Mouse (Mus musculus) lung, postnatal 0 days (tissue): ENCODE results near the gene Hyal2. TPM values are rescaled to one million over a fixed set of nuclear protein-coding genes. Genes with fewer than 3 reads are reported as not detected.
A peak's percentile ranks its signal among the peaks of the same experiment; 100 is the strongest.

ENCODE experiments used
- ATAC-seq: fragments of 200-750 bp; cut with Nextera tagmentation; 2 replicates; pipeline ENCODE4 v1.8.0; 2017; ENCODE audit warnings: moderate library complexity
- DNase-seq: peaks from one replicate; pipeline ENCODE4 v3.0.0-alpha.2; 2016; ENCODE audit warnings: low spot score
- H3K27ac ChIP-seq: fragments of 300-500 bp; sonication (generic); 2 replicates; pipeline ENCODE4 v1.5.1; 2014; ENCODE audit warnings: antibody characterized with exemption, mild to moderate bottlenecking, low read length, mixed read lengths
- H3K27me3 ChIP-seq: fragments of 300-500 bp; sonication (generic); replicated peaks from 2 replicates; pipeline ENCODE4 v1.6.1; 2014; ENCODE audit warnings: low read length, mixed read lengths; ENCODE audit not compliant: insufficient read depth
- H3K36me3 ChIP-seq: fragments of 300-500 bp; sonication (generic); 2 replicates; pipeline ENCODE4 v1.6.1; 2014; ENCODE audit warnings: low read length, mixed read lengths; ENCODE audit not compliant: insufficient read depth
- H3K4me1 ChIP-seq: fragments of 300-500 bp; sonication (generic); 2 replicates; pipeline ENCODE4 v1.6.1; 2014; ENCODE audit warnings: antibody characterized with exemption, low read depth, low read length, mixed read lengths; ENCODE audit not compliant: insufficient read depth
- H3K4me2 ChIP-seq: fragments of 300-500 bp; sonication (generic); replicated peaks from 2 replicates; pipeline ENCODE4 v1.6.1; 2014; ENCODE audit warnings: low read depth, mild to moderate bottlenecking, low read length, moderate library complexity, mixed read lengths
- H3K4me3 ChIP-seq: fragments of 300-500 bp; sonication (generic); 2 replicates; pipeline ENCODE4 v1.5.1; 2014; ENCODE audit warnings: low read depth, low read length
- H3K9ac ChIP-seq: fragments of 300-500 bp; sonication (generic); replicated peaks from 2 replicates; pipeline ENCODE4 v1.6.1; 2014; ENCODE audit warnings: low read depth, mild to moderate bottlenecking
- H3K9me3 ChIP-seq: fragments of 300-500 bp; sonication (generic); 2 replicates; pipeline ENCODE4 v1.6.1; 2016; ENCODE audit warnings: low read length, mixed read lengths
- CTCF ChIP-seq: IDR thresholded peaks from 2 replicates; pipeline ENCODE4 v1.5.1; 2016; ENCODE audit warnings: antibody characterized with exemption, mild to moderate bottlenecking
- EP300 ChIP-seq: IDR thresholded peaks from 2 replicates; pipeline ENCODE4 v1.6.1; 2016; ENCODE audit warnings: antibody characterized with exemption, mild to moderate bottlenecking, control low read depth
- WGBS: fragments of 180-500 bp; shearing (Covaris S2); extraction: QIAGEN DNeasy Blood & Tissue Kit; methylation state at CpG from one replicate; pipeline ENCODE4 v1.1.7; 2014; 5-methylcytosine and 5-hydroxymethylcytosine counted together
- polyA plus RNA-seq: library from polyadenylated mRNA; unstranded; fragments of >200 nt; fragmentation: Nextera tagmentation; extraction: Ambion mirVana; gene quantifications from 2 replicates; pipeline ENCODE4 v1.2.1, GENCODE M21; 2015

Hyal2 gene
- polyA plus RNA-seq, 1 experiment from 2014 or later: 103 TPM

- H3K27ac ChIP-seq: peak overlapping the region; percentile 97
- H3K9ac ChIP-seq: peak overlapping the region; percentile 85
- no peaks in the 10 kb centered on the region for H3K9me3 ChIP-seq
- H3K4me2 ChIP-seq: peak overlapping the region; percentile 74
- H3K4me3 ChIP-seq: peak overlapping the region; percentile 60
- ATAC-seq (no peak), DNase-seq (no peak)
- WGBS: 60% methylated on average over 4 of the region's 4 CpGs
- H3K27me3 ChIP-seq: no peaks in the 10 kb centered on the region
- no peaks in the 10 kb centered on the region for H3K36me3 ChIP-seq
- H3K4me1 ChIP-seq: peaks cover 4% of the 10 kb centered on the region
- TF ChIP-seq EP300: no peak
- TF ChIP-seq CTCF: no peak
Observed at GRCm38 (mm10) chr9:107581584-107581983, 13.8 kb downstream of the Hyal2 start.

GRCm38 (mm10) chr9:107582509-107583062 lies 14.8 kb downstream of the Hyal2 start:
- Histone ChIP-seq H3K27me3 (no peaks in the 10 kb centered on the region), H3K4me3 (no peak overlapping the region), H3K27ac (no peak overlapping the region), H3K9me3 (no peaks in the 10 kb centered on the region), H3K4me2 (no peak overlapping the region), H3K36me3 (no peaks in the 10 kb centered on the region), H3K9ac (no peak overlapping the region), H3K4me1 (peaks cover 4% of the 10 kb centered on the region)
- WGBS: 83% methylated on average over 7 of the region's 7 CpGs
- ATAC-seq: no peak
- TF ChIP-seq CTCF: no peak
- TF ChIP-seq EP300: no peak
- no peak for DNase-seq

GRCm38 (mm10) chr9:107583174-107583573 lies 15.4 kb downstream of the Hyal2 start:
- Histone ChIP-seq H3K4me1 (peaks cover 7% of the 10 kb centered on the region), H3K4me3 (no peak overlapping the region), H3K9me3 (no peaks in the 10 kb centered on the region), H3K9ac (no peak overlapping the region), H3K4me2 (no peak overlapping the region), H3K36me3 (no peaks in the 10 kb centered on the region), H3K27me3 (no peaks in the 10 kb centered on the region), H3K27ac (no peak overlapping the region)
- ATAC-seq (no peak), DNase-seq (no peak)
- 90% methylated on average over 14 of the region's 14 CpGs for WGBS
- TF ChIP-seq CTCF (no peak), EP300 (no peak)

- Histone ChIP-seq H3K4me1 (peaks cover 15% of the 10 kb centered on the region), H3K4me2 (no peak overlapping the region), H3K9me3 (no peaks in the 10 kb centered on the region), H3K4me3 (no peak overlapping the region), H3K27me3 (no peaks in the 10 kb centered on the region), H3K27ac (no peak overlapping the region), H3K36me3 (peaks cover 10% of the 10 kb centered on the region), H3K9ac (no peak overlapping the region)
- TF ChIP-seq CTCF: no peak
- TF ChIP-seq EP300: no peak
- DNase-seq: no peak
- WGBS: 86% methylated on average over 5 of the region's 5 CpGs
- no peak for ATAC-seq
Observed at GRCm38 (mm10) chr9:107586504-107586903, 18.8 kb downstream of the Hyal2 start.

GRCm38 (mm10) chr9:107586974-107587832 lies 19.5 kb downstream of the Hyal2 start, which contains the start of gene Ifrd2:
TSS of gene Ifrd2 (plus strand) at chr9:107587642.
- Histone ChIP-seq H3K4me3 (peak within 1 kb of the TSS; percentile 62), H3K36me3 (peaks cover 14% of the 10 kb centered on the region), H3K4me2 (peak within 1 kb of the TSS; percentile 84), H3K4me1 (peaks cover 15% of the 10 kb centered on the region), H3K9ac (peak within 1 kb of the TSS; percentile 58), H3K9me3 (no peaks in the 10 kb centered on the region), H3K27ac (0 out of 2 replicates have a peak within 1 kb of the TSS, but pooled peaks have one; percentile 26), H3K27me3 (no peaks in the 10 kb centered on the region)
- TF ChIP-seq CTCF (no peak), EP300 (peak; percentile 61)
- peak; percentile 97 for ATAC-seq
- 9% methylated on average over 45 of the region's 46 CpGs for WGBS
- peak; percentile 99 for DNase-seq

GRCm38 (mm10) chr9:107587833-107588639 lies 20.3 kb downstream of the Hyal2 start:
- Histone ChIP-seq H3K9ac (peak overlapping the region; percentile 58), H3K4me3 (peak overlapping the region; percentile 62), H3K27me3 (no peaks in the 10 kb centered on the region), H3K27ac (0 out of 2 replicates have a peak overlapping the region, but pooled peaks have one; percentile 26), H3K36me3 (peaks cover 23% of the 10 kb centered on the region), H3K9me3 (no peaks in the 10 kb centered on the region), H3K4me1 (peaks cover 15% of the 10 kb centered on the region), H3K4me2 (peak overlapping the region; percentile 84)
- peak; percentile 13 for ATAC-seq
- peak; percentile 70 for DNase-seq
- 1% methylated on average over 33 of the region's 33 CpGs for WGBS
- TF ChIP-seq EP300 (no peak), CTCF (no peak)
